Mouse (Mus musculus): ENCODE data around the gene Gtf2f2. TPM values are rescaled to one million over a fixed set of nuclear protein-coding genes. Genes with fewer than 3 reads are reported as not detected.

The Gtf2f2 gene
- polyA plus RNA-seq, 1 experiment from 2014 or later = 59.3 TPM

DNA sequence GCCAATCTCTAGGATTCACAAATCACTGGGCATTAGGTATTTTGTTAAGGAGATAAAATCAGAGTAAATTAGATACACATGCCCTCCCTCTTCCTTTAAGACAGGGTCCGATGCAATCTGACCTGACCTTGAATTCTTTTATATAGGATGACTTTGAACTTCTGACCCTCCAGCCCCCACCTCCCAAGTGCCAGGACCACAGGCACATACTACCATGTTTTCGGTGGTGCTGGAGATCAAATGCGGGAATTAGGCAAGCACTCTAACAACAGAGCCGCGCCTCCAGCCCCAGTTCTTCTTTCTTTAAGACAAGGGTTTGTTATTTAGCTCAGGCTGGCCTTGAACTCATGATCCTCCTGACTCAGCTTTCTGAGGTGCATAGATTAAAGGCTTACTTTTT lies 126.8 kb downstream of the Gtf2f2 start:
- Histone ChIP-seq H3K9ac (ENCODE audit: low read length) (no peak overlapping the region), H3K4me1 (ENCODE audit: control insufficient read depth, insufficient read depth, low read length) (peaks cover 5% of the 10 kb centered on the region; the same call in 1 of the 2 replicates), H3K4me3 (ENCODE audit: low read depth, low read length) (no peak overlapping the region), H3K36me3 (ENCODE audit: control insufficient read depth, insufficient read depth, low read length) (no peaks in the 10 kb centered on the region), H3K4me2 (no peak overlapping the region), H3K27me3 (ENCODE audit: control insufficient read depth, insufficient read depth, low read length) (no peaks in the 10 kb centered on the region), H3K27ac (ENCODE audit: low read depth, low read length) (no peak overlapping the region), H3K9me3 (ENCODE audit: control insufficient read depth, low read length) (no peaks in the 10 kb centered on the region)
- DNase-seq (ENCODE audit: low spot score, missing footprints) (no peak), ATAC-seq (ENCODE audit: low FRiP score) (no peak)
- 76% methylated on average over 5 of the region's 5 CpGs for WGBS

GRCm38 (mm10) chr14:75883330-75883729 lies 127.3 kb downstream of the Gtf2f2 start:
- H3K36me3 ChIP-seq (ENCODE audit: control insufficient read depth, insufficient read depth, low read length) = no peaks in the 10 kb centered on the region
- H3K4me2 ChIP-seq = no peak overlapping the region
- no peak overlapping the region for H3K4me3 ChIP-seq (ENCODE audit: low read depth, low read length)
- 65% methylated on average over 5 of the region's 5 CpGs for WGBS
- no peak overlapping the region for H3K9ac ChIP-seq (ENCODE audit: low read length)
- ATAC-seq (ENCODE audit: low FRiP score) (no peak), DNase-seq (ENCODE audit: low spot score, missing footprints) (no peak)
- H3K27ac ChIP-seq (ENCODE audit: low read depth, low read length) = no peak overlapping the region
- no peaks in the 10 kb centered on the region for H3K9me3 ChIP-seq (ENCODE audit: control insufficient read depth, low read length)
- H3K4me1 ChIP-seq (ENCODE audit: control insufficient read depth, insufficient read depth, low read length) = peaks cover 5% of the 10 kb centered on the region; the same call in 1 of the 2 replicates
- no peaks in the 10 kb centered on the region for H3K27me3 ChIP-seq (ENCODE audit: control insufficient read depth, insufficient read depth, low read length)

DNA sequence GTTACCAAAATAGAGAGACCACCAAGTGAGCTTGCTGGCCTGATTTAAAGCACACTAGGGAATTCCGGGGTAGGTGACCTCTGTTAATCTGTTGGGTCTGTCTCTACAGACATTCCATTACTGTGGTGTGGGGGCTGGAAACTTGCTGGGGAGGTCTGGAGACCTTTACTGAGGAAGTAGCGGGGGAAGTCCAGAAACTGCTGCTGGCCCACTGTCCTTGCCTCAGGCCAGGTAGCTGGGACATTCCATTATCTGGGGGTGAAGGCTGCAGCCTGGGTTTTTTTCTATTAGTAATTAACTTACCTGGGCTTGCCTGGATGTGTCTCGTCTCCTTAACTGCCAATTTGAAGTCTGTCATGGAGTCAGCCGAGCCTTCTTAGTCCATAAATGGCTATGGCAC lies 128.8 kb downstream of the Gtf2f2 start:
- Histone ChIP-seq H3K27me3 (ENCODE audit: control insufficient read depth, insufficient read depth, low read length) (no peaks in the 10 kb centered on the region), H3K9me3 (ENCODE audit: control insufficient read depth, low read length) (no peaks in the 10 kb centered on the region), H3K4me3 (ENCODE audit: low read depth, low read length) (no peak overlapping the region), H3K36me3 (ENCODE audit: control insufficient read depth, insufficient read depth, low read length) (no peaks in the 10 kb centered on the region), H3K27ac (ENCODE audit: low read depth, low read length) (no peak overlapping the region; the same call in 1 of the 2 replicates), H3K4me2 (no peak overlapping the region), H3K9ac (ENCODE audit: low read length) (no peak overlapping the region), H3K4me1 (ENCODE audit: control insufficient read depth, insufficient read depth, low read length) (peaks cover 5% of the 10 kb centered on the region; the same call in 1 of the 2 replicates)
- 44% methylated on average over 4 of the region's 4 CpGs for WGBS
- DNase-seq (ENCODE audit: low spot score, missing footprints) (no peak), ATAC-seq (ENCODE audit: low FRiP score) (no peak)

DNA sequence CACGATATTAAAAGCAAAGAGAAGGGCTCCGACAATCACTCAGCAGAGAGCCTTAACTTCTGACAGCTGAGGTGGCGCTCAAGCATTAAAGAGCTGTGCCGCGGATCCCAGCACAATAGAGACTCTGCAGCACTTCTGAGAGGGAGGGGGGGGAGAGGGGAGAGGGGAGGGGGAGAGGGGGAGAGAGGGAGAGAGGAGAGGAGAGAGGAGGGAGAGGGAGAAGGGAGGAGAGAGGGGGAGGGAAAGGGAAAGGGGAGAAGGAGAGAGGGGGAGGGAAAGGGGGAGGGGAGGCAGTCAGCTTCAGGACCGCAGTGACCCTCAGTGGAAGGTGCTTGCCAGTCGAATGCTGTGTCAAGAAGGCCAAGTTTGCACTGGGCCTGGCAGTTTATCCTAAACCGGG lies 131.7 kb downstream of the Gtf2f2 start:
- no peak overlapping the region for H3K9ac ChIP-seq (ENCODE audit: low read length)
- DNase-seq (ENCODE audit: low spot score, missing footprints) = peak; percentile 91
- 20% methylated on average over 8 of the region's 8 CpGs for WGBS
- no peaks in the 10 kb centered on the region for H3K9me3 ChIP-seq (ENCODE audit: control insufficient read depth, low read length)
- H3K27ac ChIP-seq (ENCODE audit: low read depth, low read length) = no peak overlapping the region
- no peak overlapping the region for H3K4me2 ChIP-seq
- no peak overlapping the region for H3K4me3 ChIP-seq (ENCODE audit: low read depth, low read length)
- no peaks in the 10 kb centered on the region for H3K36me3 ChIP-seq (ENCODE audit: control insufficient read depth, insufficient read depth, low read length)
- peak; percentile 57 for ATAC-seq (ENCODE audit: low FRiP score)
- no peaks in the 10 kb centered on the region for H3K27me3 ChIP-seq (ENCODE audit: control insufficient read depth, insufficient read depth, low read length)
- peaks cover 5% of the 10 kb centered on the region for H3K4me1 ChIP-seq (ENCODE audit: control insufficient read depth, insufficient read depth, low read length)

DNA sequence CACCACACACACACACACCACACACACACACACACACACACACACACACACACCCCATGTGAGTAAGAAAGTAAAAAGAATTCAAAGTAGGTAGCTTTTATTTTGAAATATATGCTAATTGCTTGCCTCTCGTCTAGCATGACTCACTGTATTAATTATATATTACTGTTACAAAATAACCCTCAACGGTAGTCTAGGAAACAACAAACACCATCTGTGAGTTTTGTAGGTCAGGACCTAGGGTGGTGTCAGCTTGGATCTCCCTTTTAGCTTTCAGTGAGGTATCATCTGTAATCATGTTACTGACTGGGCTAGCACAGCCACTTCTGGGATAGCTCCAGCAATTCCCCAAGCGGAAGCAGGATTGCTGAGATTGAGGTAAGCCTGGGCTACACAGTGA lies 133.4 kb downstream of the Gtf2f2 start:
- DNase-seq (ENCODE audit: low spot score, missing footprints) (no peak), ATAC-seq (ENCODE audit: low FRiP score) (no peak)
- Histone ChIP-seq H3K27me3 (ENCODE audit: control insufficient read depth, insufficient read depth, low read length) (no peaks in the 10 kb centered on the region), H3K9me3 (ENCODE audit: control insufficient read depth, low read length) (no peaks in the 10 kb centered on the region), H3K4me2 (no peak overlapping the region), H3K36me3 (ENCODE audit: control insufficient read depth, insufficient read depth, low read length) (no peaks in the 10 kb centered on the region), H3K9ac (ENCODE audit: low read length) (no peak overlapping the region), H3K4me3 (ENCODE audit: low read depth, low read length) (no peak overlapping the region), H3K27ac (ENCODE audit: low read depth, low read length) (no peak overlapping the region), H3K4me1 (ENCODE audit: control insufficient read depth, insufficient read depth, low read length) (peaks cover 4% of the 10 kb centered on the region)
- 78% methylated on average over 3 of the region's 3 CpGs for WGBS

GRCm38 (mm10) chr14:75876320-75877043 lies 134.2 kb downstream of the Gtf2f2 start:
- no peaks in the 10 kb centered on the region for H3K36me3 ChIP-seq (ENCODE audit: control insufficient read depth, insufficient read depth, low read length)
- H3K9ac ChIP-seq (ENCODE audit: low read length) = peak overlapping the region; percentile 10; the same call in 1 of the 2 replicates
- H3K27me3 ChIP-seq (ENCODE audit: control insufficient read depth, insufficient read depth, low read length) = no peaks in the 10 kb centered on the region
- WGBS = 13% methylated on average over 21 of the region's 21 CpGs
- no peaks in the 10 kb centered on the region; the same call in 1 of the 2 replicates for H3K4me1 ChIP-seq (ENCODE audit: control insufficient read depth, insufficient read depth, low read length)
- H3K4me2 ChIP-seq = peak overlapping the region; percentile 8; the same call in 1 of the 2 replicates
- H3K4me3 ChIP-seq (ENCODE audit: low read depth, low read length) = no peak overlapping the region
- no peak overlapping the region for H3K27ac ChIP-seq (ENCODE audit: low read depth, low read length)
- DNase-seq (ENCODE audit: low spot score, missing footprints) (peak; percentile 98), ATAC-seq (ENCODE audit: low FRiP score) (peak; percentile 64)
- H3K9me3 ChIP-seq (ENCODE audit: control insufficient read depth, low read length) = no peaks in the 10 kb centered on the region

DNA sequence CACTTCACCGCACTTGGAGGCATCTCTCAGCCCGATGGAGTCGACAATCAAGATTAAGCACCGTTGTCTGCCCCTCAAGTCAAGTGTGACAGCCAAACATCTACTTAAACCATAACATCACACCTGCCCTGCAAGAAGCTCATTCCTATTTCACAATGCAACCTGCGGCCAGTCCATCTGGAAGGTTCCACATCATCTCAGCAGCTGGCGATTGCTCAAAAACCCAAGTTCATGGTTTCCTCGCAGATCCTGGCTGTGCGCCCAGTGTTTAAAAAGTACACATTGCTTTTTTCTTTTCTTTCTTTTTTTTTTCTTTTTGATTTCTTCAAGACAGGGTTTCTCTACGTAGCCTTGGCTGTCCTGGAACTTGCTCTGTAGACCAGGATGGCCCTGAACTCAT lies 137.1 kb downstream of the Gtf2f2 start:
- Histone ChIP-seq H3K4me1 (ENCODE audit: control insufficient read depth, insufficient read depth, low read length) (no peaks in the 10 kb centered on the region; the same call in 1 of the 2 replicates), H3K9me3 (ENCODE audit: control insufficient read depth, low read length) (no peaks in the 10 kb centered on the region), H3K9ac (ENCODE audit: low read length) (no peak overlapping the region), H3K4me2 (no peak overlapping the region), H3K36me3 (ENCODE audit: control insufficient read depth, insufficient read depth, low read length) (no peaks in the 10 kb centered on the region), H3K27ac (ENCODE audit: low read depth, low read length) (no peak overlapping the region), H3K4me3 (ENCODE audit: low read depth, low read length) (no peak overlapping the region), H3K27me3 (ENCODE audit: control insufficient read depth, insufficient read depth, low read length) (no peaks in the 10 kb centered on the region)
- DNase-seq (ENCODE audit: low spot score, missing footprints) = no peak
- no peak for ATAC-seq (ENCODE audit: low FRiP score)
- WGBS = 90% methylated on average over 9 of the region's 9 CpGs

DNA sequence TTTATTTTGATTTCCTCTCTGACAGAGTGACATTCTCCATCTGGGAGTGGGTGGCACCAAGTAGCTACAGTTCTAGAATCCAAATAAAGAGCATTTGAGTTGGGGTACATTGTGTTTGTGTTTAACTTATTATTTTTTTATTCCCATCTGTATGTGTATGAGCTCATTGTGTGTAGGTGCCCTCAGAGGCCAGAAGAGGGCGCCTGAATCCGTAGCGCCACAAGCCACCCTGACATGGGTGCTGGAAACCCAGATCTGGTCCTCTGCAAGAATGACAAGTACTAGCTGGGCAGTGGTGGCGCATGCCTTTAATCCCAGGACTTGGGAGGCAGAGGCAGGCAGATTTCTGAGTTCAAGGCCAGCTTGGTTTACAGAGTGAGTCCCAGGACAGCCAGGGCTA lies 138.9 kb downstream of the Gtf2f2 start:
- no peak for DNase-seq (ENCODE audit: low spot score, missing footprints)
- 85% methylated on average over 4 of the region's 4 CpGs for WGBS

DNA sequence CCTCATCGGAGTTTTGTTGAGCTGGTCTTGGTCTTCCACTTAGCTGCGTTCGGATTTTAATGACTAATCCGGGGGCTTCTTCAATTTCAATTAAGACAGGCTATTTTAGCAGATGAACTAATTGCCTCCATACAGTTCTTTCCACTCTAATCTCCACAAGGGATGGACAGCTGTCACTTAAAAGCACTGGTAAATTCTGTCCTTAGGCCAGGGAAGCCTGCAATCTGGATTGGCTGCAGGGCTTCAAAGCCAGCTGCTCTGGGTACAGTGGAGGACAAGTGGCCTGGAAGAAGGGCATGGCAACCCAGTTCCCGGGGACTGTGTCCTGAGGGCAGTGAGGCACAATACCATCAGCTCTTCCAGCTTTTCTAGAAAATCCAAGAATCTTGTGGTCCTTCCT lies 139.6 kb downstream of the Gtf2f2 start:
- Histone ChIP-seq H3K27ac (ENCODE audit: low read depth, low read length) (no peak overlapping the region; the same call in 1 of the 2 replicates), H3K4me1 (ENCODE audit: control insufficient read depth, insufficient read depth, low read length) (no peaks in the 10 kb centered on the region), H3K4me2 (no peak overlapping the region), H3K9me3 (ENCODE audit: control insufficient read depth, low read length) (no peaks in the 10 kb centered on the region), H3K27me3 (ENCODE audit: control insufficient read depth, insufficient read depth, low read length) (no peaks in the 10 kb centered on the region), H3K36me3 (ENCODE audit: control insufficient read depth, insufficient read depth, low read length) (no peaks in the 10 kb centered on the region), H3K4me3 (ENCODE audit: low read depth, low read length) (no peak overlapping the region), H3K9ac (ENCODE audit: low read length) (no peak overlapping the region)
- WGBS = 24% methylated on average over 4 of the region's 5 CpGs
- DNase-seq (ENCODE audit: low spot score, missing footprints) (peak; percentile 90), ATAC-seq (ENCODE audit: low FRiP score) (peak; percentile 76; the same call in 1 of the 2 replicates)

More for the DNA sequence above, 138.9 kb downstream of the Gtf2f2 start:
- H3K27me3 ChIP-seq (ENCODE audit: control insufficient read depth, insufficient read depth, low read length) = no peaks in the 10 kb centered on the region
- no peaks in the 10 kb centered on the region for H3K9me3 ChIP-seq (ENCODE audit: control insufficient read depth, low read length)
- no peak overlapping the region for H3K4me3 ChIP-seq (ENCODE audit: low read depth, low read length)
- no peak overlapping the region for H3K9ac ChIP-seq (ENCODE audit: low read length)
- no peak overlapping the region for H3K4me2 ChIP-seq
- no peaks in the 10 kb centered on the region; the same call in 1 of the 2 replicates for H3K4me1 ChIP-seq (ENCODE audit: control insufficient read depth, insufficient read depth, low read length)
- ATAC-seq (ENCODE audit: low FRiP score) = no peak
- H3K27ac ChIP-seq (ENCODE audit: low read depth, low read length) = no peak overlapping the region
- H3K36me3 ChIP-seq (ENCODE audit: control insufficient read depth, insufficient read depth, low read length) = no peaks in the 10 kb centered on the region

Measured in midbrain, embryonic 11.5 days (tissue).